Mouse (Mus musculus): Measurements from ENCODE around the gene Itgb2.

Itgb2 gene

DNA sequence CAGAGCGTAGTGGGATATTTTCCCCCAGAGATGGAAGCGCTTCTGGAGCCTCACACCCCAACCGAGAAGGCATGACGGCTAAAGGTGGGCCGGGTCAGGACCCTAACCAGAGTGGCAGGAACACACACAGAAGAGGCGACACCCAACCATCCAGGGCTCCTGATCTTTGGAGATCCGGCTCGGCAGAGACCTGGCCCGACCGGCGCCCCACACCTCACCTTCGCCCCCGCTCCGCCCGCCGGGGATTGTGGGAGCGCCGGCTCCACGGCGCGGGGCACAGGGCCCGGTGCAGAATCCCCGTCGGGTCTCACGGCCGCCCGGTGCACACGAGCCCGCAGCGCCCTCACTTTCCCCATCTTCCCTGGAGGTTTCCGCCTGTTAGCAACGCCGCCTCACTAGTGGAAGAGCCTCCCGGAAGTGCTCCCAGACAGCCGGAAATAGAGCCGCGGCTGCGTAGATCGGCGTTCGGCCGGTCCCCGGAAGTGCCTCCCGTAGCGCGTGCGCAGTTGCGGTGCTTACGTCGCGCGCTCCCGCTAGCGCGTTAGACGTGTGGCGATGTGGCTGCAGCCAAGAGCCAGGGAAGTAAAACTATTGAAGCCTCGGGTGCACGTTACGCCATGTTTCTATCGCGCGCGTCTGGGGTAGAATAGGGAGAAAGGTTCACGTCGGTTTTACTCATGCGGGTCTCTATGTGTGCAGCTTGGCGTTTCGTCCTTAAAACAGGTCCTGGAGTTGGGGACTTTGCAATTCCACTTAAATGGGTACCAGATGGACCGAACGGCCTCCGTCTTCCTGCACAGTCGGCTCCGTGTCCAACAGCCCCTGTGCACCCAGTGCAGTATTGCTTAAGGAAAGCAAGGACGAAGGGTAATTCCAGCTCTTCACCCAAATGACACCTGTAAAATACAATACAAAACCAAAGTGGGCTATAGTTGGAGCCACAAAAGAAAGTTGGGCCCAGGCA, 14.4 kb upstream of the Itgb2 start, which contains the start of gene Fam207a:
TSS of gene Fam207a (minus strand) at position 401 of the 964 bp plus-strand sequence.
- in situ Hi-C loops (cut with MboI, MseI): loop anchor here (5.0 kb wide), 3 partner anchors 42 to 92 kb away; partner anchors contain the start of genes Gm49325 (in 2 of the 2) and Sumo3 (in 2 of the 2)

DNA sequence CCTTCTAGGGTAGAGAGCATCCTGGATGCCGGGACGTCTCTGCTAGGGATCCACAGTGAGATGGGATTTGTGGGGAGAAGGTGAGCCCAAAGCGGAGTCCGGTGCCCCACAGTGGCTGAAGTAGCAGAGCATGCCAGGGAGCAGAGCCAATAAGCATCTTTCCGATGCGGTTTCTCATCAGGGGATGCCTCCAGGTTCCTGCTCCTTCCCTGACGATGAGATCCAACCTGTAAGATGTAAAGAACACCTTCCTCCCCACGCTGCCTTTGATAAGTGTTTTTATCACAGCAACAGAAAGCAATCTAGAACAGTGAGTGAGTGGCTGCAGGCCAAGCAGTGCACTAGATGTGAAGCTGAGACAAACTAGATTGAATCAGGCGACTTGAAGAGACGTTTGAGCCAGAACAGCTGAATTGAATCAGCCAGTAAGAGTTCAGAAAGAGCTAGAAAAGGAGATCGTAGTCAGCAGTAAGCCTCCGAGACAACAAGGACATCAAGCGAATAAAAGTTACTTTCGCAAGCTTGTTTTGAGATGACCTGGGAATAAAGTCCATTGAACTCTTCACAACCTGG, 13.6 kb upstream of the Itgb2 start:
- in situ Hi-C loops (cut with MboI, MseI): loop anchor here (5.0 kb wide), 3 partner anchors 41 to 91 kb away; partner anchors contain the start of genes Gm49325 (in 2 of the 2) and Sumo3 (in 2 of the 2)

DNA sequence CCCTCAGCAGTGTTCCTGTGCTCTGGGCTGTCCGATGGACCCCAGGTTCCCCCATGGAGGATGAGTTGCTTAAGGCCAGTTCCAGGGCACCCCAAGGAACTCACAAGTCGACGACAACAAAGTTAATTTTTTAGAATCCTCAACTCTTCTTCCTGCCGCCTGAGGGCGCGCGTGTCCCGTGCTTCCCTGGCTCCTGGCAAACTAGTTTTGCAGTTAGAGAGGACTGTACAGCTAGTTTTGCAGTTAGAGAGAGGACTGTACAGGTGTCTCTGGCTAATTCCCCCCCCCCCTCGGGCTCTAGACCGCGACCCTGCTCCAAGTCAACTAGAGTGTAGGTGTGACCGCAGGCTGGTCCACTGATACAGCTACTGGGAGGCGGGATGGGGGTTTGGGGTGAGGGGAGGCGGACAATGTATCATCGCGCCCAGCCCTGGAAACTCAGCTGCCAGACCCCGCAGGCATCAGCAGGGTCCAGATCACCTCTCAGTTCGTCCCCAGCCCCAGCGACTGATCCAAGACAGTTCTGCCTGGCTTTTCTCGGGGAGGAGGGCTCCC, 12.9 kb upstream of the Itgb2 start:
- in situ Hi-C loops (cut with MboI, MseI): loop anchor here (5.0 kb wide), 3 partner anchors 40 to 90 kb away; partner anchors contain the start of genes Gm49325 (in 2 of the 2) and Sumo3 (in 2 of the 2)

DNA sequence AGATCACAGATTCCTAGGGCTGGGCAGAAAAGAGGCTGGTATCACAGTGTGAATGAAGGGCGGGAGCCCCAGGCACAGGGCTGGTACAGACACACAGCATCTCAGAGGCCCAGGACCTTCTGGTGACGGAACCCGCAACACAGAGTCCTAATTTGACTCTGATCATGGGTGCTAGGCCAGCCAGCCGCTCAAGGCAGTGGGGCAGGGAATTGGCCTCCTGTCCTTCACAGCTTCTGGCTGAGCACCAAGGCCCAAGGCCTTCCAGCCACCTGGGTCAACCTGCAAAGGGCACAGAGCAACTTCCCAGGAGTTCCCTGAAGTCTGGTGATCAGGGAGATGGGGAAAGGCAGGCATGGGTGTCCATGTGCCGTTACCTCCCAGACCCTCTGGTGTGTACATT, 12.3 kb upstream of the Itgb2 start:
- in situ Hi-C loops (cut with MboI, MseI): loop anchor here (5.0 kb wide), 3 partner anchors 40 to 90 kb away; partner anchors contain the start of genes Gm49325 (in 2 of the 2) and Sumo3 (in 2 of the 2)

DNA sequence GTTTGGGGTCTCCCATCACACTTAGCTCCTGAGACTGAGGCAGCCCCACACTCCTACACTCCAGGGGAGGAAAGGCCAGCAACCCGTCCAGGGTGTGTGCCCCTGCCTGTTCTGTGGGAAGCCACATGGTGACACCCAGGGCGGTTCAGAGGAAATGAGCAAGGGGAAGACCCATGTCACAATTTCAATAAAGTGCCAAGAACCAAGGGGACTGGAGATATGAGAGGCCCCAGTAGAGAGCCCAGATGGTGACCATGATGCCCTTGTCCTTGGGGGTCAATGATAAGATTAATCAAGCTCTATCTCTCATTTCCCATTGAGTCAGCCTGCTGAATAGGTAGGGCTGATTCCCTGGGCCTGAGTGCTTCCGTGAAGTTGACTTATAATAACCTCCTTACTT, 10.9 kb upstream of the Itgb2 start:
- in situ Hi-C loops (cut with MboI, MseI): loop anchor here (5.0 kb wide), 3 partner anchors 38 to 88 kb away; partner anchors contain the start of genes Gm49325 (in 2 of the 2) and Sumo3 (in 2 of the 2)

DNA sequence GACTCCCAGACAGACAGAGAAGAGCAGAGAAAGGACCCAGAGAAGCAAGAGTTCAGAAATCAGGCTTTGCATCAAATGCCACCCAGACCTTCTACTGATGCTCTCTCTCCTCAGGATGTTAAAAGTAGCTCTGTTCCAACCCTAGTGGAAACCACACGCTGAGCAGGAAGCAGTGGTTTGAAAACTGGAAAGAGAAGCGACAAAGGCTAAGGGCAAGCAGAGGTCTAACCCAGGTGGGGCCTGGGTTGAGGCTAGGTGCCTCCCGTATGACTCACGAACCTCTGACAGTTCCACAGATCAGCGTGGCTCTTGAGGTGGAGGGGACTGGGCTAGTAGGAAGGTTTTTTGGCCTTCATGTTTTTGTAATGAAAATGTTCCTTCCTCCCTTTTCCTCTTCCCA, 9.6 kb upstream of the Itgb2 start:
- in situ Hi-C loops (cut with MboI, MseI): no loop called here

DNA sequence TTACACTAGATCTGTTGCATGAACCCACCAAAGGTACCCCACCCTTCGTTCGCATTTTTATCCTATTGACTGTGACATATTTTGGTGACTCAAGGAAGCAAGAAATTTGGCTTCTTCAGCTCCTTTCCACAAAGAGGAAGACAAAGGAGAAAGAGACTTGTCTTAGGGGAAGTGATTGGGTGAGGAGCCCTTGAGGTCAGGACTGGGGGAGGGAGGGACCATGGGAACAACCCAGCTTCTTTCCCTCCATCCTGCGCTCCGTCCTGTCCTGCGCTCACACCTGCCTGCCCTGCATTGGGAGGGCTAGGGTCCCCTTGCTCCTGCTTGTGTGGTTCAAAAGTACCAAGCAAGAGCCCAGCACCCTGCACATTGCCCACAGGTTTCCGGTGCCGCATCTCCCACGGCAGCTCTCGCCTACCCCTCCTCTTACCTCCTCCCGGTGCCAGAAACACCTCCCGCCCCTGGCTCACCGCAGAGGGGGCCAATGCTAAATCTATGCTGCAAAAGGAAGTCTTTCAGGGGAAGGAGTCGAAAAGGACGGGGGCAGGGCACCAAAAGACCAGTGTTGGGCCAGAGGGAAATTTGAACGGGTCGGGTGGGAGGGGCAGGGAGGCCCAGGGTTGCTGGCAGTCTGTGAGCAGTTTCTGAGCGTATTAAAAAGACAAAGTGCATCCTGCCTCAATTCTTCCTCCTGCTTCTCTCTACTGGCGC, 7.9 kb upstream of the Itgb2 start:
- in situ Hi-C loops (cut with MboI, MseI): no loop called here

DNA sequence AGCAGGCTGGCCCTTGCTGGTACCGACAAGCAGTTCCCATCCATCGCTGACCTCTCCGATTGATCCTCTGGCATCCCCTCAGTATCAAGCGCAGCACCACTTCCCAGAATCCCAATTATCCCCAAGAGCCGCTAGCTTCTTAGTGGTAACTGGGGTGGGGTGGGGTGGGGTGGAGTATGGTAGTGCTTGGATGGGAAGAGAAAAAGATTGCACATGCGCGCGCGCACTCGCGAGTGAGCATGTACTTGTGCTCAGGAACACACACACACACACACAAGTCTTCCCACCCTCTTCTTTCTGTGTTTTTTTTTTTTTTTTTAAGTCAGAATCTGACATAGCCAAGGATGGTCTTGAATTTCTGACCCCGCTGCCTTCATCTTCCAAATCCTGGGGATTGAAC, 7.3 kb upstream of the Itgb2 start:
- in situ Hi-C loops (cut with MboI, MseI): no loop called here

DNA sequence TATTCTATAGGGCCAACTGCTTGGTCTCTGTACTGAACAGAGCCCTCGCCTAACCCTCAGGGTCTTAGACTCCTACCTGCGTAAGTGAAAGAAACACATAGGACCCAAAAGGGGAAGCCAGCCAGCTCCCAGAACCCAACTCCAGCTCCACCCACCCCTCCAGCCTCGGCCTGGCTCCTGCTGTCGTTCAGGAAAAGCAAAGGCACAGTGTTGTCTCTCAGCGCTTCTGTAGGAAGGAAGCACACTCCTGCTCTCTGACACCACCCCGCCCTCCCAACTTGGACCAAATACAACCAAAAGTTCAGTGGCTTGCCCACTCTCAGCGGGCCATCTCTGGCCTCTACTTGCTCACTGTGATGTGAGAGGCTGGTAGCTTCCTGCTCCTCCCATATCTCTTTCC, 6.7 kb upstream of the Itgb2 start:
- in situ Hi-C loops (cut with MboI, MseI): no loop called here

DNA sequence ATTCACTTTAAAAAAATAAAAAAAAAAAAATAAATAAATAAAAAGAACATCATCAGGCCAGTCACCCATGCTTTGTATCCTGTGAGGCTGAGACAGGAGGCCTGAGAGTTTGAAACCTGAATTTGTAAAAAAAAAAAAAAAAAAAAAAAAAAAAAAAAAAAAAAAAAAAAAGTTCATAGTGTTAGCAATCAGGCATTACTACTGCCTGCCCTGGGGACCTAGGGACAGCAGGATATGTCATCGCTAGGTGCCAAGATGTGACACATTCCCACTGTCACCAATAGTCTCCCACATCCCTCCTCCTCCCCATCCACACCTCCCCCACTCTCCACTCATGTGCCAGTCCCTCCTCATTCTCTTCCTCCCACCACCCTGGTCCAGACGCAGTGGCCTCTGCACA, 3.6 kb upstream of the Itgb2 start:
- in situ Hi-C loops (cut with MboI, MseI): no loop called here

DNA sequence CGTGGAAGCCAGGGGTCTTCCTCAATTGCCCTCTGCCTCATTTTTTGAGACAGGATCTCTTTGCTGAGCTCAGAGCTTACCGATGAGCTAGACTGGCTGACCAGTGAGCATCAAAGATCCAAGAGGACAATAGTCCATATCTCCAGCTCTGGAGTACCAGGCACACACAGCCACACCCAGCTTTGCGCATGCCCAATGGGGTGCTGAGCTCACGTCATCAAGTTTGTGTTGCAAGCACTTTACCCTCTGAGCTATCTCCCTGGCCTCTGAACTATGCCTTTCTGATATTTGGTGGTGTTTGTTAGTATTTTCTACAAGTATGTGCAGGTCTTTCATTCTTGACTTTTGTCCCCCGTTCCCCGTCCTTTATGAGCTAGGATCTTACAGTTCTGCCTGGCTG, 1.4 kb upstream of the Itgb2 start:
- in situ Hi-C loops (cut with MboI, MseI): no loop called here

DNA sequence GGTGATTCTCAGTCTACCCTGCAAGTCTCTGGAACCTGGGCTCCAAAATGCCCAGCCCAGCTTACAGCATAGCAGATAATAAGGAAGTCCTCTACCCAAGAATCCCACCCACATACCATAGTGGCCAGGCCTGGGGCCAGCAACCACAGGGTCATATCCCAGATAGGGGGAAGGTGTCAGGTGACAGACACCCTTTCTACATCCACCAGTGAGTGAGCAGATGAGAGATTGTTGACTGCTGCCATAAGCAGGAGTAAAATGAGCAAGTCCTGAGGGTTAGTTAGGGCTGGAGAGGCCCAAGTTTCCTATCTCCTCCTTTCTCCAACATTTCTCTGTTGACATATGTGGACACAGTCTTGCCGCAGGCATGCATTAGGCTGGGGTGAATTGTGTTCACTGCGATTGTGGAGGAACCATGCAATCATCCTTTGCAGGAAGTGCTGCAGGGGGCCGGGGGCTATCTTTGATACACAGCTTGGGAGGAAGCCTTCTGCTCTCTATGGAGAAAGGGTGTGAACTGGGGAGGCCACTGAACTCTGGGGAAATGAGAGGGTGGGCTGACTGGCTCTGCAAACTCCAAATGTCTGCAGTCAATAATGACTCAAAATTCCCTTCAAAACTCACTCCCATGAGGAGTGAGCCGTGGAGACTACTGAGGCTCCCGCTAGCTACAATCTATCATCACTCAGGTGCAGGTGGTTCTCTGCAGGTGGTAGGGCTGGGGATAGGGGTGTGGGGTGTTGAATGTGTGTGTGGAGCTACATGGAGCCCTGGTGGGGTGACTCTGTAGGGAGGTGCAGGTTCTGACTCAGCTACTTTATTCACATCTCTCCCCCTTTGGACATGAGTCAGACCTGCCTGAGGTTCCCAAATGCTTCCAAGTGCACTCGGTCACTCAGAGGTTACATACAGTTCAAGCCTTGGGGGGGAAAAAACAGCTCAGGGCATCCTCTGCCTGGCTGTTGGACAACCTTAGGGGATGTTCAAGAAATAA, 1.3 kb downstream of the Itgb2 start:
- in situ Hi-C loops (cut with MboI, MseI): loop anchor here in 1 of 2 experiments (10.0 kb wide), 1 partner anchor 1697 kb away; the partner anchor contains the start of gene Gstt2

DNA sequence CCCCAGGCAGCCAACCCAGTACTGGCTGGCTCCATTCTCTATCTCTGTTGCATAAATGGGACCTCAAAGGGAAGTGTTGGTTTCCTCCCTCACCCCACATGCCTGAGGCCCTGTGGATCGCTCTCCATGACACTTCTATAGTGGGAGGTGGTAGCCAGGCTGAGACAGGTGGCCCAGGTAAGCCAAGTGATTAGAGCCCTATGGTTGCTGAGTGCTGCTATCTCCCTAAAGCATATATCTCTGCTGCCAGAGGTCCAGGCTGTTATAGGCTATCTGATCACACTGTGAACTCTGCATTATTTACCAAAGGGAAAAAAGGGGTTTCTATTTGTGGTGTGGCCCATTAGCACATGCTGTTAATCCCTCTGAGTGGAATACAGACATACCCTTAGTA, 2.0 kb downstream of the Itgb2 start:
- in situ Hi-C loops (cut with MboI, MseI): loop anchor here in 1 of 2 experiments (10.0 kb wide), 1 partner anchor 1697 kb away; the partner anchor contains the start of gene Gstt2

DNA sequence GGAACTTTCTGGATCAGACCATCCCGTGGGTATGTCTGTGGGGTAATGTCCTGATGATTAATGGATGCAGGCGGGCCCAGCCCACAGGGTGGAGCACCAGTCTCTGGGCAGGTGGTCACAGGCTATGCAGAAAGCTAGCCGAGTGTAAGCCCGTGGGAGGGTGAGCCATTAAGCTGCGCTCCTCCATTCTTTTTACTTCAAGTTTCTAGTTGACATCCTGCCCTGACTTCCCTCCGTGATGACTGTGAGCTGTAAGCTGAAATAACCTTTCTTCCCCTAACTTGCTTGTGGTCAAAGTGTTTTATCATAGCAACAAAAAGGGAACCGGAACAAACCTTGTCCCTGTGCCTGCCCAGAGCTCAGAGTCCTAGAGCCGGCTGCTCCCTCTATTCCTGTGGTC, 6.7 kb downstream of the Itgb2 start:
- in situ Hi-C loops (cut with MboI, MseI): loop anchor here in 1 of 2 experiments (10.0 kb wide), 1 partner anchor 1702 kb away; the partner anchor contains the start of gene Gstt2

DNA sequence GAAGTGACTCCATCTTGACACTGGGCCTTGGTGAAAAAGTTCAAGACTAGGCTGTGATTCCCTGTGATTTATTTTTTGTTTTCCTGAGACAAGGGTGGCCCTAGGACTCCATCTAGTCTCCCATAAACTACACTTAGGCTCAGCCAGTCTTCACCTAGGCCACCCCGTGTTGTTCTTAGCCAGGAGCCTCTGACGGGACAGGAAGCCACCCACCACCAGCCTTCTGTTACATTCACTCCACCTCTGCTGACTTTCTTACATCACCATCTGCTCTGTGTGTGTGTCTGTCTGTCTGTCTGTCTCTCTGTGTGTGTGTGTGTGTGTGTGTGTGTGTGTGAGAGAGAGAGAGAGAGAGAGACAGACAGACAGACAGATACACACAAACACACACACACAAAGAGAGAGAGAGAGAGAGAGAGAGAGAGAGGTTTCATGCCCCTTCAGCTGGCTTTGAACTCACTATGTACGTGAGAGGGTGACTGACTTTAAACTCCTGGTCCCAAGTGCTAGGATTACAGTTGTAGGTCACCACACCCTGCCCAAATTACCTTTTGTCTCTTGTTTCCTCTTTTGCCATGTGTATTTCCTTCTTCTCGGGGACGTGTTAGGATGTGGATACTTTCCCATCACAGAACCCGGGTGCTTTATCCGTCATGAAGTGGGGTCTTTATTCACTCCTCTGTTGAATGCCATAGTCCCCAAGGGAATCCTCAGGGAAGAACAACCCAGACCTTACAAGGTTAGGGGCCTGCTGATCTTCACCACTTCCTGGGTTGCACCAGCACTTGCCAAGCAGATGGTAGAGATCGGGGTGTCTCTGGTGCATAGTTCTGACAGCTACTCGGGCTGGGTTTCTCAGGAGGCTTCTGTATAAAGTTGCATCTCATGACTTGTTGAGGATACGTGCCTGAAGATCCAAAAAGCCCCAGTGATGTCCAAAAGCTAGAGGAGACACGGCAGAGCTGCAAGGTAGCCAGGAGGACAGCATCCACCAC, 7.5 kb downstream of the Itgb2 start:
- in situ Hi-C loops (cut with MboI, MseI): loop anchor here in 1 of 2 experiments (10.0 kb wide), 1 partner anchor 1703 kb away; the partner anchor contains the start of gene Gstt2

DNA sequence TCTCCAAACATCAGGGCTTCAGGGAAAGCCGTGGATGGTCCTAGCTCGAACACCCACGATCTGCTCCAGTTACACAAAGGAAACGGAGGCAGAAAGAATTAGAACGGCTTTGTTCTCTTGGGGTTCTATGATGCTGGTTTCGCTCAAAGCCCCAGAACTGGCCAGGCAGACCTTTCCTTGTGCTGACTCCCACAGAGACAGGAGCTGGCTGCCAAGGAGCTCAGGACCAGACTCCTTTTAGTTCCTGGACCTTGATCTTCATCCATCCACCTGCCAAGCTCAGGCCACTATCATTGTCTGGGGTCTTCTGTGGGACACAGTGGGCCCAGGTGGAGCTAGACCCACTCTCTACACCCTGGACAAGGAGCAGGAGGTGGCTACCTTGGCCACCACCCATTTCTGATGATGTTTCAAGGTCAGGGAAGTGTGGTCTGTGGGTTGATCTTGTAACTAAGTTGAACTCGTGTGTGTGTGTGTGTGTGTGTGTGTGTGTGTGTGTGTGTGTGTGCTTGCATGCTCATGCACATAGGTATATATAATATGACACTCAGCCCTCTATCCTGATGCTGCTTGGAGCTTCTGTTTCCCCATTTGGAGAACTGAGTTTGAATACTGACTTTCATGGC, 9.4 kb downstream of the Itgb2 start:
- in situ Hi-C loops (cut with MboI, MseI): loop anchor here in 1 of 2 experiments (10.0 kb wide), 1 partner anchor 1705 kb away; the partner anchor contains the start of gene Gstt2

DNA sequence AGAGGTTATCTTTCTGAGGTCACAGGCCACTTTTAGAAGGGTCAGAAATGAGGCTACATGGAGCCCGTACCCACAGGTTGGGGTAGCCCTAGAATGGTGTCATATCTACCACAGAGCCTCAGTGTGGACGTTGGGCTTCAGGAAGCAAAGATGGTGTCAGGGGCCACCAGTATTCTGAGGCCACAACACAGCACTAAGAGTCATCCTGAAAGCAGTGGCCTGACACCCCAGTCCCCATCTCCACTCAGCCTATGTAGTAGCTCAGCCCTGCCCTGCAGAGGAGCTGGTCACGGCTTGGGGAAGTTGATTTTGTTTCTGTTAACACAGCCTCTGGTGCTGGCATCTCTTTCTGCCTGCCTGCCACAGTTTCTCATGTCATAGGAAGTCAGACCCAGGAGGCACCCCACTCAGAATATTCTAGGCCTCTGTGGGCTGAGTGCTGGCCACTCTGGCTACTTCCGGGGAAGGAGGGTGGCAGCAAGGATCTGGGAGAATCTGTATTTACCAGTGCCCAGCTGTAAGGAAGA, 10.6 kb downstream of the Itgb2 start:
- in situ Hi-C loops (cut with MboI, MseI): no loop called here
